Mouse (Mus musculus) left cerebral cortex, postnatal 4 days (tissue): ENCODE measurements around the gene Tnfsf15. TPM values are rescaled to one million over a fixed set of nuclear protein-coding genes. Genes with fewer than 3 reads are reported as not detected.

Experiments used
- DNase-seq: peaks from one replicate; pipeline ENCODE4 v3.0.0-alpha.2; 2022
- intact Hi-C: fragments of 180-260 bp; cut with DNase I; formaldehyde crosslinking; loops from one replicate; pipeline ENCODE4 v1.15.1; 2025
- total RNA-seq, 2 experiments: library from RNA; stranded (reverse); gene quantifications; 2 replicates each; pipeline ENCODE4 v1.2.3; 2021

Tnfsf15 gene
- total RNA-seq, 2 experiments from 2014 or later = not detected

GRCm38 (mm10) chr4:63686157-63686556, 58.8 kb downstream of the Tnfsf15 start:
- peak; percentile 9 for DNase-seq
- intact Hi-C loops = no loop called here

GRCm38 (mm10) chr4:63685253-63685525, 59.7 kb downstream of the Tnfsf15 start:
- DNase-seq = no peak
- intact Hi-C loops = no loop called here

- DNase-seq = no peak
- intact Hi-C loops = no loop called here
Measured at GRCm38 (mm10) chr4:63684412-63685252, 60.3 kb downstream of the Tnfsf15 start.

- intact Hi-C loops = no loop called here
- DNase-seq = peak; percentile 43
Measured at GRCm38 (mm10) chr4:63683716-63684115, 61.2 kb downstream of the Tnfsf15 start.

- DNase-seq = no peak
- intact Hi-C loops = no loop called here
Measured at GRCm38 (mm10) chr4:63683056-63683455, 61.9 kb downstream of the Tnfsf15 start.

GRCm38 (mm10) chr4:63682441-63682840, 62.5 kb downstream of the Tnfsf15 start:
- no peak for DNase-seq
- intact Hi-C loops = no loop called here

- intact Hi-C loops = no loop called here
- no peak for DNase-seq
Measured at GRCm38 (mm10) chr4:63681557-63681956, 63.4 kb downstream of the Tnfsf15 start.

Other genes with a start within 250 kb of the Tnfsf15 start
- 10 to 100 TPM; 24.9 to 28.6 TPM for gene Whrn, start 249.1 kb downstream of the Tnfsf15 start, total RNA-seq
- 100 to 1,000 TPM; 142 to 154 TPM for gene Atp6v1g1, start 200.3 kb downstream of the Tnfsf15 start, total RNA-seq
- 1 to 10 TPM; 3.9 to 4.4 TPM for gene Tmem268, start 186.3 kb downstream of the Tnfsf15 start, total RNA-seq
- gene Gm11213, start 139.9 kb downstream of the Tnfsf15 start, total RNA-seq = not detected
- gene Tex48, start 122.7 kb downstream of the Tnfsf15 start, total RNA-seq = not detected
- gene Gm11214, start 81.7 kb downstream of the Tnfsf15 start, total RNA-seq = not detected
- gene Tnfsf8, start 116.2 kb upstream of the Tnfsf15 start, total RNA-seq = not detected